Mouse (Mus musculus) forebrain, embryonic 14.5 days (tissue): ENCODE data around the gene Frat1. TPM values are rescaled to one million over a fixed set of nuclear protein-coding genes. Genes with fewer than 3 reads are reported as not detected.

Experiments
- polyA plus RNA-seq: library from polyadenylated mRNA; unstranded; fragments of >200 nt; fragmentation: Nextera tagmentation; extraction: Ambion mirVana; gene quantifications from 2 replicates; pipeline ENCODE4 v1.2.1, GENCODE M21; 2014

Frat1 gene
- polyA plus RNA-seq, 1 experiment from 2014 or later, result 35.5 TPM

Other genes starting within 250 kb of the Frat1 start
- 4.0 and 5.7 TPM in 2 replicates for gene Gm340, start 247.6 kb upstream of the Frat1 start, polyA plus RNA-seq
- gene Slit1, start 86.3 kb upstream of the Frat1 start, polyA plus RNA-seq, result 13.5 and 22.5 TPM in 2 replicates
- gene Arhgap19, start 27.9 kb upstream of the Frat1 start, polyA plus RNA-seq, result 11.2 and 12.6 TPM in 2 replicates
- gene Frat2, start 18.2 kb downstream of the Frat1 start, polyA plus RNA-seq, result 7.2 and 8.6 TPM in 2 replicates
- gene Rrp12, start 66.2 kb downstream of the Frat1 start, polyA plus RNA-seq, result 8.4 and 12.8 TPM in 2 replicates
- gene Pgam1, start 82.0 kb downstream of the Frat1 start, polyA plus RNA-seq, result 505 and 522 TPM in 2 replicates
- gene Exosc1, start 103.5 kb downstream of the Frat1 start, polyA plus RNA-seq, result 69.0 and 76.2 TPM in 2 replicates
- 77.2 and 83.7 TPM in 2 replicates for gene Zdhhc16, start 103.5 kb downstream of the Frat1 start, polyA plus RNA-seq
- gene Mms19, start 151.2 kb downstream of the Frat1 start, polyA plus RNA-seq, result 30.8 and 35.9 TPM in 2 replicates
- gene Ubtd1, start 151.8 kb downstream of the Frat1 start, polyA plus RNA-seq, result 5.4 and 6.7 TPM in 2 replicates
- gene Ankrd2, start 206.0 kb downstream of the Frat1 start, polyA plus RNA-seq, result 0.47 TPM in 2 replicates
- gene Hoga1, start 215.6 kb downstream of the Frat1 start, polyA plus RNA-seq, result 0.76 and 0.90 TPM in 2 replicates
- not detected in 2 replicates for gene 4933411K16Rik, start 222.3 kb downstream of the Frat1 start, polyA plus RNA-seq